Mouse (Mus musculus): ENCODE measurements at regions not wholly inside any gene's neighbourhood (a gene's known extent, or its start where the extent isn't known, plus 50 kb on each side); places are given as distances from the start of the nearest gene placed in this dataset.

DNA sequence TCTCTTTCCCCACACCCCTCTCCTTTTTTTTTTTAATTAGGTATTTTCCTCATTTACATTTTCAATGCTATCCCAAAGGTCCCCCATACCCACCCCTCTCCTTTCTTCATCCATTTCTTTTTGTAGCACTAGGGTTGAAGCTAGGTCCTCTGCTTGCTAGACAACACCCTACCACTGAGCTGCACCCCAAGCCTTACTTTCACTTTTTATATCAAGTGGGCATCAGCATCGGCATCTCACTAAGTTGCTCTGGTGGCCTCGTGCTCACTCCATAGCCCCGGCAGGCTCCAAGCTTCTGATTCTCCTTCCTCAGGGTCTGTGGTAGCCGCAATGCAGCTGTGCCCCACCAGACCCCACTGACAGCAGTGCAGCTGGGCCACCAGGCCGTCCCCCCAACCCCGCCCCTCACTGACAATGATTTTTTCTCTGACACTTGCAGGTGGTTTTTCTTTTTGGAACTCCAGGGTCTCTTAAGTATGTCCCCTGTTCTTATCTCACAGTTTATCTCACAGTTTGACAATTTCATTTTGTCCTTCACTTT, 77.5 kb downstream of the Nufip1 start:
- no peak for DNase-seq

DNA sequence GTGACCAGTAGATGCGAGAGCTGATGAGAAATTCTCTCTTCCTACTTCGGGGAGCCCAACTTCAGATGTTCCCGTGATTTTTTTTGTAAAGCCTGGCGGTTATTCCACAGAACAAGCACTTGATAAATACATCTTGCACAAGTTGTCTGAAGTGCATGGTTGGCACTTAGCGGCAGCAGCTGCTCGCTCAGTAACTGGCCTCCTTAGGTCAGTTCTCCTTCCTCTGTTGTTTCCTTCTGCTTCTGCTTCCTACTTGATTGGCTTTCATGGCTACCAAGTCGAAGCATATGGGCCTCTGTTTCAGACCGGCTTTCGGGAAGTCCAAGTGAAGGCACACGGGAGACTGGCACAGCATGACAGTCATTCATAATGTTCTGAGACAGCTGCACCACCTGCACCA, 84.6 kb downstream of the Nufip1 start:
- no peak for DNase-seq

DNA sequence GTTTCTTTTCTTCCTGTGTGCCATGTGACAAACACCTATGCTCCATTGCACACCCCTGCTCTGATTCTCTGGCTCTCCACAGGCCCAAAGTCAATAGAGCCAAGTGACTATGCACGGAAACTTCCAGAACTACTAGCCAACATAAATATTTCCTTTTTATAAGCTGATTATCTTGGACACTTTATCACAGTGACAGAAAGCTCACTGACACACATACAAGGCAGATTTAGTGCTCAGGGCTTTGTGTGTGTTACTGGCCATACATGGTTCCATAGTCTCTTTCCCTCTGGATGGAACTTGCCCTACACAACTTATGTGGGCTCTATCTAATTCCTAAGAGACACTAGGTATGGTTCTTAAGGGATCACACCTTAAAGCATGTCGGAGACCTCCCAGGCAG, 86.7 kb downstream of the Nufip1 start:
- DNase-seq = no peak

DNA sequence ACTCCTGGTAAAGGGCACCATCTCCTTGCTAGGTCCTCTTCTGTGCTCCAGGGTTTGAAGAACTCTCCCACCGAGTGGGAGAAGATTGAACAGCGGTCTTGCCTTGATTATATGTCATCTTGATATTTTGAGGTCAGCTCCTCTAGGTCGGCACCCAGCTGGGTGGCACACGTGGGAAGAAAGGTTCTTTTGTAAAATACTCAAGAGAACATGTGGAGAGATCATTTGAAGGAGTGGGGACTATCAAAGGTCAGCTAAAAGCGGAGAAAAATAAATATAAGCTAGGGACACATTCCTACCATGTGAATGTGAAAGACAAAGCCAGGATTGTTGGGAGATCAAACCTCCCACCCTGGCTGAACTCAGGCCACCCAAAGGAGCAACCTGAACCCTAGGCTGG, 87.7 kb downstream of the Nufip1 start:
- no peak for DNase-seq

DNA sequence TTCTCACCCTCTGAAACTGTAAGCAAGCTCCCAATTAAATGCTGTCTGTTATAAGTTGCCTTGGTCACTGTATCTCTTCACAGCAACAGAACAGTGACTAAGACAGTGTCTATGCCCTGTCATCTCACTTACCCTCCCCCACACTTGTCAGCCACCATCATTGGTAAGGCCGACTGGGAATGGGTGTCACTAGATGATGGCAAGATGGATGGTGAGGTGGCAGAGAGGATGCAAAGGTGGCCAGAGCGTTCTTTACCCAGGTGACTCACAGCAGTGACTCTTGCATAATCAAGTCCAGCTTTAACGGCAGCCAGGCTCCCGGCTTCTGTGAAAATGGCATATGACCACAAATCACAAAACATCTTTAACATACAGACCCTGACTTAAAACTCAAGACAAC, 91.9 kb downstream of the Nufip1 start:
- no peak for DNase-seq

DNA sequence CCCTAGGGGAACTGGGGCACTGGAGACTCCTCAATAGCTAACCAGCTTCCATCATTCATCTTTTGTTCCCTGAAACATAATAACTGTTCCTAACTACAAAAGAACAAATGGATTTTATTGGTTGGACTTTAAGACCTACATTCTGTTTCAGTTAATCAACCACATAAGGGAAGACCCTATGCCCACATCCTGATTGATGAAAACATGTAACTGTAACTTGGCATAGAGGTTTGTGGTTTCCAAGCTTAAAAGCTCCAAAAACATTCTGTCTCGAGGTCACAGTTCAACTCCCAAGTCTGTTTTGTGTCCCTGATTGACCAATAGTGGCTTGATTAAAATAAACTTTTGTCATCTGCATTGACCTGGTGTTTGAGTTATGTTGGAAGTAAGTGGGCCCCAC, 92.4 kb downstream of the Nufip1 start:
- no peak for DNase-seq

DNA sequence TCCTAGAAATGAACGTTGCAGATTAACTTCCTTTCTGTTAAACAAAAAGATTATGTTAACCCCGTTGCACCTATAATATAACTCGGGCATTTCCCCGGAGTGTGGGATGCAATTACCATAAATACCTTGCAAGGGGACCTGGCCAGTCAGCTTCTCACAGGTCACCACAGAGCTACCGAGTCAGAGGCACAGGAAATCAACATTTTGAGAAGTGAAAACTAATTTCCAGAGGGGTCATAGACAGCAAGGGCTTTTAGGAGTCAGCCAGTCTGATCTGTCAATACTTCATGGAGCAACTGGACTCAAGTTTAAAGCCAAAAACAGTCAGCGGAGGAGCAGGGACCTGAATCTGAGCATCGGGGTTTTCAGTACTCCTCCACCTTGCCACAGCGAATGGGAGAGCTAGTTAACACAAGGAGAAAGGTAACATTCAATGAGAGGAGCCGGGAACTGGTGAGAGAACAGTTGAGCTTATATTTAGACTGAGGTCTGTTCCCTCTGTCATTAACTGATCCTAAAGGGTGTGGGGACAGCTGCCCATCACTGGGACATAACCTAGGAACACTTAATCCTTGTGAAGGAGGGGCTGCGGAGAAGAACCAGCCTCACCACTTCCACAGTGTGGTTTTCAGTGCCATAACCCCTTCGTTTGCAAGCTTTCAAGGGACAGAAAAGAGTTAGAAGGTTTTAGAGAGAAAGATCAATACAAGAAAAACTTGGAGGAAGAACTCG, 105.9 kb downstream of the Nufip1 start:
- no peak for DNase-seq

DNA sequence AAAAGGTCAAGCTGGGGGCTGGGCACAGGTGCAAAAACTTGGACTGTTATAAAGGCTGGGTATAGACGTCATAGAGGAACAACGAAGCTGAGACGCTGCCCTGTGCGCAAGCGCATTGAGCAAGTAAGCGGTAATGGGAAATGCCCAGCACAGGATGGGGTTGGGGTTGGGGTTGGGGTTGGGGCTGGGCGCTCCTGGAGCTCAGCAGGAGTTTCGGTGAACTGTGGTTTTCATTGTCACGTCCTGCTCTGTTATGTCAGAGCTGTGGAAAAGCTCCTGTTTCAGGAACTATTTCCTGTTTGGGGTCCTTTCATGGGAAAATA, 106.4 kb downstream of the Nufip1 start:
- peak in 1 of 2 experiments; percentile 35 for DNase-seq

DNA sequence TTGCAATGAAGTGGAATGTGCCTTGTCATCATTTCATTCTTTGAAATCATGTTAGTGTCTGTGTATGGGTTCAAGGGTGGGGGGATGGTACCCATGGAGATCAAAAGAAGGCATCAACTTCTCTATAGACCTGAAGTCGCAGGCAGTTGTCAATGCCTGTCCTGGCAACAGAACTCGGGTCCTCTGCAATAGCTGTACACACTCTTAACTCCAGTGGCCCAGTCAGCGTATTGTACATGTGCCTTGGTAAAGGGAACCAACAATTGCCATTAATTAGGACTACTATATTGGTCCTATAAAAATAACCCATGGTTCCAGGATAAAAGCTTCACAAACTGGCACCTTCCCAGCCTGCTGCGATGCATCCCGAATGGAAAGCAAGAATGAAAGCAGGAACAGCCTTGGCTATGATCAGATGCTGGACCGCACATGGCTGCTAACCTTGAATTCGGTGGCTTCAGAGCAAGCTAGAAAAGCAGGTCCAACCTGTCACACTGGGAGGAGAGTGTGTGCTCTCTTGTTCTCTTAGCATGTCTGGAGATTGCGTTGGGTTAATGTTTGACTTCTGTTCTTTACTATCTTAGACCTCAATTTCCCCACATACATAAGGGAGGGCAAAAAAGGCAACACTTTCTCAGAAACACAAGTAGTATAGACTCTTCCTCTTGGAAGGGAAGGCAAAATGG, 107.0 kb downstream of the Nufip1 start:
- peak in 1 of 2 experiments; percentile 16 for DNase-seq

DNA sequence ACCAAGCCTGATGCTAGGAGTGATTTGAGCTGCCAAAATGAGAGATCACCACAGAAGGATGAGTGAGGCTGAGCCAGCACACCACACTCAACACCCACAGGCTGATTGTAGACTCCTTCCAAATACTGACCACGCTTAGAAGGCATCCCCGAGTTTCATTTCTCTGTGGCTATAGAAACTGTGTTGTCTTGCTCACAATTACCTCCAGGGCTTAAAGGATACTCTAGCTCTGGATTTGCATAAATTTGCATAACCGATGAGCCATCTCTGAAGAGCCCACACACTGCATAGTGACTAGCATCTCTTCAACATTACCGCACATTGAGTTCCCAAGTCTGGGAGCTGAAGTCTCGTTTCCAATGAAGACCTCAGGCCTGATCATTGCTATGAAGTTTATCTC, 110.3 kb downstream of the Nufip1 start:
- DNase-seq = no peak

DNA sequence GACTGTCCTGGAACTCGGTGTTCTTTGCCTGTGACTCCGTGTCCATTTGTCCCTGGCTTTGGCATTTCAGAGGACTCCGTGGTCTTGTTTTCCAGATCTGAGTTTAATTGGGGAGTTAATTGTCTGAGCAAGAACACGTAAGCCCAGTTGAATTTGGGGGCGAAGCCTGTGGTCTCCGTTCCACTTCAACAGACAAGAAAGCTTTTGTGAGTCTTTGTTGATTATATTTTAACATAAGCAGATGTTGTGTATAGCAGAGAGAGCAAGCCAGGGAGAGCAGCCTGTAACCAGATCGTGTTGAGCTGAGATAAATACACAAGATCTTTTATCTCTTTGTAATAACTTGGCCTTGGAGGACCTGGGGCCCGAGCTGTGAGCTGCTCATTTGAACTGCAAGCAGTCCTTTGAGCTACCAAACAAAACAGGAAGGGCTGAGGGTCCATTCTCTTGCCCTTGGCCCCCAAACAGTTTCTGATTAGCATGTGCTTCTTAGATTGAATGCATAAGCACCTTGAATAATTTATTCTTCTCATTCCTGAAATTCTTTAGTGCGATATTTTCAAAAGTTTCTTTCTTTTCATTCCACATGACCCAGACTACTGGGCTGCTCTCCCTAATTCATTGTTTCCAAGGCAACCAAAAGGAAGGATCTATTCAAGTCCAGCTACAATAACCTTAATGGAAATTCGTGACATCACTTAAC, 111.1 kb downstream of the Nufip1 start:
- DNase-seq = peak in 1 of 2 experiments; percentile 10

DNA sequence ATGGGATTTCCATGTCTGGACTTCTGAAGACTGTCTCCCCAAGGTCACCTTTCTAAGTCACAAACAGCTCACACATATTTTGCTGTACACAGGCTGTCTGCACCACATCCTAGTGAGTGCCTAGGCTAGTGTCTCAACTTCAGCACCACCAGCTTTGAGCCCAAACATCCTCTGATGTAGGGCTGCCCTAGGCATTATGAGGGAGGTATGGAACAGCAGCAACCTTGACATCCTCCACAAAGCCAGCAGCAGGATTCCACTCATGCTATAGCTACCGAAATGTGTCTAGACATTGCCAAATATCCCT, 111.6 kb downstream of the Nufip1 start:
- DNase-seq = no peak

DNA sequence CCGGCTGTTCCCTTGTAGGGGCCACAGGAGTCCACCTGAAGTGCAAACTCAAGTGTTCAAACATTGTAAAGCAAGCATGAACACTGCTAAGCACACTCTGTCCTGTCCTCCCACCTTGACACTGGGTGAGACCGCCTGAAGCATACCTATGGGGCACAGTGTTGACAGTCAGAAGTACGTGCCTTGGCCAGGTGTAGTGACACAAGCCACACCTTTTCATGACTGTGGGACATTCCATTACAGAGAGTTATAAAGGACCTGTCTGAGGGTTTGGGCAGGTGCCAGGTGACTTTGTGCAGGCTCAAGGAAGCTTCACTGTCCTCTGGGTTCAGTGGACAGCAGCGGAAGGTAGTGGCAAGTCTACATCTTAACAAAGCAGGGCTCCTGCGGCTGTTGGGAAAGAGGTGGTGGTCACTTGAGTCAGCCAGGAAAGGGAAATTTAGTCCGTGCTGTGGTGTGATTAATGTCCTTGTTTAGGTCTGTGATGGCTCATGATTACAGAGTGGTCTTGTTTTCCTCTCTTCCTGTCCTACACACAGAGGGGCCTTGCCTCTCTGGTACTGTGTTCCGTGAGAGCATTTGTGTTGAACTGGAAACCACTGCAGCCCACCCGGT, 112.5 kb downstream of the Nufip1 start:
- DNase-seq = no peak

DNA sequence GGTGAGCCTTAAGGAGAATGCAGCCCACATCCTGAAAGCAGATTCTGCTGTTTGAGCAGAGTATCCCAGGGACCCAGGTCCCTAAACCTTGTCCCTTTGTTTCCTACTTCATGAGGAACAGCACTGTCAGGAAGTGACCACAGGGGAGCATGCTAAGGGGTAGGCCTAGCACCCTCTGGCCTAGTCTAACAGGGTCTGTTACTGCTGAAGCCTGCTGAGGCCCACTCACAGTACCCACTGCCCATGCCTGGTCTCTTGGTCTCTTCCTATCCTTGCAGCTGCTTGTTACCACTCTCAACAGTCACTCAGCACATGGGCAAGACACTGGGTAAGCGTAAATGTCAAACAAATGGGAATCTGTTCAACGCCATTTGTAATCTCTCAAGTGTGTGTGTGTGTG, 113.2 kb downstream of the Nufip1 start:
- no peak for DNase-seq

DNA sequence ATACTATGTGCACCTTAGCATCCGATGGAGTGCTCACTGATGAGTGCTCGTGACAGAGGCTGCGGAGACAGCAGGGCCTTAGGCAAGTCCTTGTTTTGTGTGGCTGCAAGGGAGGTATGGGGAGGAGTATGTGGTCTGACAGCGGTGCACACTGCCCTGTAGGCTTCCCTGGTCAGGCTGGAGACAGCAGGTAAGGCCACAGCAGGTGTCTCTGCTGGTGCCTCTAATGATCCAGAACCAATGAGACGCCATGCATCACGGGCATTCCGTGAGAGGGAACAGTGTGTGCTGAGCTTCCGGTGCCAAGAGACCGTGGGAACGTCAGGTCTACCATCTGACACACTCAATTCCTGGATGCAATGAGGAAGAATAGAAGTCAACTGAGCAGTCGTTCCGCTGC, 114.8 kb downstream of the Nufip1 start:
- no peak for DNase-seq

DNA sequence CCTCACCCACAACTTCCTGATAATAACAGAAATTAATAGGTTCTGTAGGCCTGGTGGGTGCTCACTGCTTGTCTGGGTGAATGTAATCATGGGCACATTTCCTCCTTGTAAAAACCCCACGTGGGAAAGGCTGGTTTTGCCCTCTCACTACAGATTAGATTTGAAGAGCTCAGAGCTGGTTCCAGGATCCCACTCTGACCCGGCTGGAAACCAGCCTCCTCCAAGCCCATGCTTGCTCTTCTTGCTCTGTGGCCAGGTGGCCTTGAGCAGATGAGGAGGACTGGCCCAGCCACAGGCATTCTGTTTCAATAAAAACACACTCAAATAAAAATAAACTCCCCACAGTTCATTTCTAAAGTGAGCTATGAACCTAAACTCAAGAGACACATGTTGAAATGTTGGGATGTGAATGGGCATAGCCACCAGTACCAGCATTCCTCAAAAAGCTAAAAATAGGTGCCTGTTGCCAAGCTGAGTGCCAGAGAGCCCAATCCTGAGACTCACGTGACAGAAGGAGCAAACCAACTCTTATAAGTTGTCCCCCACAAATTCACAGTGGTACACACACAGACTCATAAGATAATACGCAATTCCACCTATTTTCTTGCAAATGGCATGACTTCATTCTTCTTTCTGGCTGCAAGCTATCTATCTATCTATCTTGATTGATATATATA, 116.1 kb downstream of the Nufip1 start:
- DNase-seq = no peak

DNA sequence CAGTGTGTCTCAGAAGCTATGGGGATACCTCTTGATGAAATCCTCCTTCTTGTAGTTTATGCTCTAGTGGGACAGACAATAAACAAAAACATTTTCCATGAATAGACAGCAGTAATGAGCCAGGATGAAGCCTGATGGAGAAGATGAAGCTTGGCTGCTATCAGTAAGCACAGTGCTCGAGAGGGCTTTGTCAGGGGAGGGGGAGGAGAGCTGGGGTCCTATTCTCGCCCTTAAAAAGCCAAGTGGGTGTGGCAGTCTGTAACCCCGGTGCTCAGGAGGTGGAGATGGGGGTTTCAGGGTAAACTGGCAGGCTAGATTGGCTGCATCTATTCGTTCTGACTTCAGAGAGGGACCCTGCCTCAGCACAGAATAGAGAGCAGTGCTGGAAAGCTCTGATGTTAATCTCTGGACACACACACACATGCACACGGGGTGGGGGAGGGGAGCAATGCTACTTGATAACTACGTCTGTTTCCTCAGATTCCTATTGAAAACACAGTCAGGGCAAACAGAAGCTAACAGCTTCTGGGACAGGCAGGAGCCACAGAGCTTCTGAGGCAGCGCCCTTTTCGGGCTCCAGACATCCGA, 118.4 kb downstream of the Nufip1 start:
- no peak for DNase-seq

DNA sequence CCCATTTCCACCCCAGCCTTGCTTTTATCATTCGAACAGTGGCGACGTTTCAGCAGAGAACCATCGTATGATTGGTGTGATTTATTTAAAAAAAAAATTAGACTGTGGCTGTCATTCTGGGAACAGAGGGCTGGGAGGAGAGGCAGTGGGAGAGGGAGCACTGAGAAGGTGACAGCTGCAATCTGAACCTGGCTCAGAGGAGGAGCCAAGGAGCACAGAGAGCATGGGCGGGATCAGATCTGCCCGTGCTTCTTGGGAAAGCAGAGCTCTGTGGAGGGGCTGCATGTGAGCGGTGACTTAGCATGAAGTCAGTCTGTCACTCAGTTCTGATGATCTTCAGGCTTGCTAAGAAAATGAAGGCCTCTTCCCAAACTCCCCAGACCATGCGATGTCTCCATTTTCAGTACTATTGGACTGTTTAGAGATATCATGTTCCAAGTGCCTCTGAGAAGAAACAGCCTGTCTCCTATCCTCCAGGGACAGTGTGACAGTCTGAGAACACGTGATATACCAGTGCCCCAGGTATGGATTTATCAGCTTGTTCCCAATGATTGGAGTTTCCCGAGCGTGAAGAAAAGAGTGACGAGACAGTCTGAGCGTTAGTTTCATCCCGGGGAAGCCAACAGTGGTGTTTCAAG, 129.3 kb downstream of the Nufip1 start:
- no peak for DNase-seq

DNA sequence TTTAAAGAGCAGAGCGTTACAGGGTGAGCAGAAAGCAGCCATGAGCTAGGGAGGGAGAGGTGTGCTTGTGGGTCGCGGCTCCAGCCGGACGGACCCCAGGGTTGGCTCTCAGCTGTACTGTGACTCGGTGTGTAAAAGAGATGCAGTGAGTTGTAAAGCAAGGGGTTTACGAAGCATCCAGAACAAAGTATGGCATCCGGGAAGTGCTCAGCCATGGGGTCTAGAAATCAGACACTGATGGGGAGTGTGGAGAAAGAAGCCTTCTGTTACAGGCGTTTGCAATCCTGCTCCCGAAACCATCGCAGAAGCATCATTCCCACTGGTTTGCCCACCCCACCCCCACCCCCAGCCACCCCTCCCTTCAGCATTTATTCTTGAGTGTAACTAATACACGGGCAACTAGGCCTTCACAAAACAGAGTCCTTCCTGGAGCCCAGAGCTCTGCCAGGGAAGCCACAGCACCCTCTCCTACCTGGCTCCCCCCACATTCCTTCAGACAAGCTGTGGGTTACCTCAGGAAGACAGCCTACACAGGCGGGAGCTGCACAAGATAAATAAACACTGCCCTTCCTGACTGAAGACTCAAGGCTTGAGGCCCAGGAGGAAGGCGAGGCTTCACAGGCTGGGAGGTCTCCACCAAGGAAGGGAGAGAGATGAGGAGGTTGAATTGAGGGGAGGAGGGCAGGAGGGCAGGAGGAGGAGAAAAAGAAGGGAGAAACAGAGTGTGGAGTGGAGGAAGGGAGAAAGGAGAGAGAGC, 133.1 kb downstream of the Nufip1 start:
- no peak for DNase-seq

DNA sequence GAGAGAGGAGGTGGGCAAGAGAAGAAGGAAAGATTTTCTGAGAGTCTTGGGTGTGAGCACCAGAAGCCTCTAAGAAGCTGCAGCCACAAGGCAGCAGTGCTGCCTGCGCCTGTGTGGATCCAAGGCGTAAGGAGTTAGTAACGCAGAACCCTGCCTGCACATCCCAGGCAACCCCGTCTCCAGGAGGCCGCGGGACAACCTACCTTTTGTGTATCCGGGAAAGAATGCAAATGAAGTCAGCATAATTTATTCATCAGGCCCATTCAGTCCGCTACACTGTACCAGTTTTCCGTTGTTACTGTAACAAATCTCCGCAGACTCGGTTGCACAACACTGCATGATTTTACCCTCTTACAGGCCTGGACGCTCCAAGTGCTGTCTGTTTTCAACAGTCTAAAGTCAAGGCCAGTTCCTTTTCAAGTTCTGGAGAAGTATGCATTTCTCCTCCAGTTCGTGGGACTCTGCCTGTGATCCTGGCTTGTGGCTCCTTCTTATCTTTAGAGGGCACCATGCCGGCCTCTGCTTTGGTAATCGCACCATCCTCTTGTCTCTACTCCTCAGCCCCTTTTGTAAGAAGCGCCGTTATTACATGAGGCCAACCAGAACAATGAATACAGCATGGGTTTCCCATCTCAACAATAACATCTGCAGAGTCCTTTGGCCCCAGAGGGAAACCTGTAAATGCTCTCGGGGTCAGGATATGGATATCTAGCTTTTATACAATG, 133.8 kb downstream of the Nufip1 start:
- DNase-seq = no peak

DNA sequence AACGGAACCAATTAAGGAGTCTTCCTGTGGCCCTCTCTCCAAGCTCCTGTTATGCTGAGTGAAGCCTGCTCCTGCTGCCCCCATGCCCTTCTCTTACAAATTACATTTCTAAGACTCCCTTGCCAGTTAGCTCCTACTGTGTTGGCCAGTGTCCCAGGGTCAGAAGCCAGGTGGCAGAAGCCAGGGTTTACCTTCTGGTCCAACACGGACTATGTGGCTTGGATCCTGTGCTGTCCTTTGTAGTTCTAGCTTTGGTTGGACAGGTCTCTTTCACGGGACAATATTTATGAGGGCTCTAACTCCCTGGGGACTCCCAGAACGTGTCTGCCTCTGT, 134.3 kb downstream of the Nufip1 start:
- DNase-seq = no peak

All from kidney, postnatal 36 days (tissue).